In the genomic region with DNA sequence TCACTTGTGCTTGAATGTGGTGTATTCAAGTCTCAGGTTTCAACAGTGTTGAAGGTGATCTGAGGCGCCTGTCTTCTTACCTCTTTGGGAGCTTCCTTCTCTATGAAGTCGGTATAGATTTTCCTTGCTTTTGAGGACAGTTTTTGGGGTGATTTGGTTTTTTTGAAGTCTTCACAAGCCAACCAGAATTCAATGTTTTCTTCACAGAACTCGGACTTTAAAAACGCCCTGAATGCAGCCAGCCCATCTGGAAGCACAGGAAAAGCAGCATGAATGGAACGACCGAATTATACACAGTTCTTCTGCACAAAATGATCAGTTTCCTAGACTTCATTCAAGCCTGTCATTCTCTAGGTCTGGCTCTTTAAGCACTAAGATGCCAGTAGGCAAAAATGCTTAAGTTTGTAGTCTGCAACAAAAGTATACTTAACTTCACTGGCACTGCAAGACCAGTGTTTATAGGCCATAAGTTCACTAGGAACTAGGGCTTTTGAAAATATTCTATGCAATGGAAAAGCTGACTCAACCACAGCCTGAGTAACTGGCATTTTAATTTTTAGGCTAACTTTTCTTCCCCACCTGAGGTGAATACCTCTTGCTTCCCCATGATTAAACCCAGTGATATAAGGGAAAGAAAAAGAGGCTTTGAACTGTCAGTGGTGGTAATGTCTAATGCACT, we compare ENCODE assay signal across 8 mouse cellular contexts. TPM values are rescaled to one million over a fixed set of nuclear protein-coding genes. Genes with fewer than 3 reads are reported as not detected.
DNase-seq lines count a peak whose midpoint lies in the region; ATAC-seq lines count a peak whose summit lies in the region.

No protein-coding gene starts in this region.

- intact Hi-C loops in left cerebral cortex, postnatal 25 days (cut with DNase I), result loop anchor here (2.0 kb wide), 1 partner anchor 85 kb away; no protein-coding TSS in a partner anchor

- ATAC-seq in kidney, embryonic 16.5 days (ENCODE audit: low FRiP score, low TSS enrichment), result no peak
- ATAC-seq in embryonic facial prominence, embryonic 12.5 days (ENCODE audit: insufficient number of reproducible peaks, insufficient read depth, low FRiP score, low TSS enrichment), result no peak
- no peak for ATAC-seq in intestine, embryonic 16.5 days
- ATAC-seq in neural tube, embryonic 12.5 days (ENCODE audit: low FRiP score, low read depth), result no peak
- ATAC-seq in cerebellum, adult (ENCODE audit: insufficient number of reproducible peaks, low FRiP score, low TSS enrichment), result no peak

- H3K4me3 ChIP-seq in kidney, embryonic 16.5 days (ENCODE audit: low read length), result peak overlapping the region; percentile 66
- peak overlapping the region; percentile 61 for H3K4me3 ChIP-seq in embryonic facial prominence, embryonic 12.5 days
- H3K4me3 ChIP-seq in intestine, embryonic 16.5 days (ENCODE audit: low read length), result peak overlapping the region; percentile 77
- H3K4me3 ChIP-seq in neural tube, embryonic 12.5 days, result peak overlapping the region; percentile 57

- WGBS in kidney, embryonic 16.5 days, result 73% methylated on average over 6 of the region's 6 CpGs
- 81% methylated on average over 6 of the region's 6 CpGs for WGBS in embryonic facial prominence, embryonic 12.5 days
- WGBS in intestine, embryonic 16.5 days, result 83% methylated on average over 6 of the region's 6 CpGs
- 86% methylated on average over 6 of the region's 6 CpGs for WGBS in neural tube, embryonic 12.5 days

- peaks cover 7% of the 10 kb centered on the region; the same call in 1 of the 2 replicates for H3K4me1 ChIP-seq in kidney, embryonic 16.5 days (ENCODE audit: insufficient read depth, low read length)
- H3K4me1 ChIP-seq in embryonic facial prominence, embryonic 12.5 days, result no peaks in the 10 kb centered on the region
- H3K4me1 ChIP-seq in intestine, embryonic 16.5 days (ENCODE audit: control insufficient read depth, insufficient read depth, low read length), result peaks cover 4% of the 10 kb centered on the region; the same call in 1 of the 2 replicates
- no peaks in the 10 kb centered on the region for H3K4me1 ChIP-seq in neural tube, embryonic 12.5 days

- no peak overlapping the region for H3K9ac ChIP-seq in kidney, embryonic 16.5 days (replicated peaks; ENCODE audit: low read length)
- H3K9ac ChIP-seq in embryonic facial prominence, embryonic 12.5 days, result 0 out of 2 replicates have a peak overlapping the region, but pooled peaks have one; percentile 24
- H3K9ac ChIP-seq in intestine, embryonic 16.5 days (ENCODE audit: low read depth, low read length), result no peak overlapping the region
- no peak overlapping the region for H3K9ac ChIP-seq in neural tube, embryonic 12.5 days

- no peak overlapping the region for H3K27ac ChIP-seq in kidney, embryonic 16.5 days (ENCODE audit: low read length)
- H3K27ac ChIP-seq in embryonic facial prominence, embryonic 12.5 days, result no peak overlapping the region
- H3K27ac ChIP-seq in intestine, embryonic 16.5 days (ENCODE audit: low read length), result no peak overlapping the region
- no peak overlapping the region for H3K27ac ChIP-seq in neural tube, embryonic 12.5 days

- no peaks in the 10 kb centered on the region for H3K9me3 ChIP-seq in kidney, embryonic 16.5 days (ENCODE audit: low read length)
- H3K9me3 ChIP-seq in embryonic facial prominence, embryonic 12.5 days, result no peaks in the 10 kb centered on the region
- no peaks in the 10 kb centered on the region for H3K9me3 ChIP-seq in intestine, embryonic 16.5 days (ENCODE audit: control insufficient read depth, low read length)
- H3K9me3 ChIP-seq in neural tube, embryonic 12.5 days, result no peaks in the 10 kb centered on the region

- DNase-seq in kidney, postnatal 4 days, result no peak
- DNase-seq in left cerebral cortex, postnatal 25 days (ENCODE audit: low spot score in 2 of 2), result no peak
- DNase-seq in right cerebral cortex, postnatal 4 days, result no peak

- H3K27me3 ChIP-seq in kidney, embryonic 16.5 days (ENCODE audit: insufficient read depth, low read length), result no peaks in the 10 kb centered on the region
- no peaks in the 10 kb centered on the region for H3K27me3 ChIP-seq in embryonic facial prominence, embryonic 12.5 days
- H3K27me3 ChIP-seq in intestine, embryonic 16.5 days (replicated peaks; ENCODE audit: control insufficient read depth, insufficient read depth, low read length), result no peaks in the 10 kb centered on the region
- H3K27me3 ChIP-seq in neural tube, embryonic 12.5 days (replicated peaks), result no peaks in the 10 kb centered on the region

- H3K4me2 ChIP-seq in kidney, embryonic 16.5 days (replicated peaks; ENCODE audit: low read depth, low read length), result peak overlapping the region; percentile 78
- peak overlapping the region; percentile 81 for H3K4me2 ChIP-seq in embryonic facial prominence, embryonic 12.5 days (replicated peaks)
- peak overlapping the region; percentile 78 for H3K4me2 ChIP-seq in intestine, embryonic 16.5 days (ENCODE audit: low read depth, low read length)
- H3K4me2 ChIP-seq in neural tube, embryonic 12.5 days (replicated peaks), result peak overlapping the region; percentile 67

- H3K36me3 ChIP-seq in kidney, embryonic 16.5 days (ENCODE audit: insufficient read depth, low read length), result no peaks in the 10 kb centered on the region
- H3K36me3 ChIP-seq in embryonic facial prominence, embryonic 12.5 days, result 0 out of 2 replicates have a peak, but pooled peaks cover 4% of the 10 kb centered on the region
- H3K36me3 ChIP-seq in intestine, embryonic 16.5 days (ENCODE audit: control insufficient read depth, insufficient read depth, low read length), result no peaks in the 10 kb centered on the region
- peaks cover 8% of the 10 kb centered on the region; the same call in 1 of the 2 replicates for H3K36me3 ChIP-seq in neural tube, embryonic 12.5 days

RNA-seq across cellular contexts. Expression of gene Rgs2, which starts 1.8 kb away (rescaled TPM):
- 26.0 and 33.2 TPM in 2 replicates for polyA plus RNA-seq in kidney, embryonic 16.5 days (2015; fragmentation: Nextera tagmentation; extraction: Ambion mirVana)
- polyA plus RNA-seq in embryonic facial prominence, embryonic 12.5 days (2016; fragmentation: Nextera tagmentation; extraction: Ambion mirVana), result 69.5 and 81.3 TPM in 2 replicates
- polyA plus RNA-seq in intestine, embryonic 16.5 days (2015; fragmentation: Nextera tagmentation; extraction: Ambion mirVana), result 46.9 and 50.0 TPM in 2 replicates
- polyA plus RNA-seq in neural tube, embryonic 12.5 days (2016; fragmentation: Nextera tagmentation; extraction: Ambion mirVana), result 77.2 and 83.4 TPM in 2 replicates
- 10 to 100 TPM; 76.6 to 77.1 TPM for total RNA-seq in left cerebral cortex, postnatal 25 days (2021)
